Mouse (Mus musculus): ENCODE results near the gene Cntnap2. TPM values are rescaled to one million over a fixed set of nuclear protein-coding genes. Genes with fewer than 3 reads are reported as not detected.

Gene Cntnap2
- polyA plus RNA-seq, 1 experiment from 2014 or later: 0.75 TPM

DNA sequence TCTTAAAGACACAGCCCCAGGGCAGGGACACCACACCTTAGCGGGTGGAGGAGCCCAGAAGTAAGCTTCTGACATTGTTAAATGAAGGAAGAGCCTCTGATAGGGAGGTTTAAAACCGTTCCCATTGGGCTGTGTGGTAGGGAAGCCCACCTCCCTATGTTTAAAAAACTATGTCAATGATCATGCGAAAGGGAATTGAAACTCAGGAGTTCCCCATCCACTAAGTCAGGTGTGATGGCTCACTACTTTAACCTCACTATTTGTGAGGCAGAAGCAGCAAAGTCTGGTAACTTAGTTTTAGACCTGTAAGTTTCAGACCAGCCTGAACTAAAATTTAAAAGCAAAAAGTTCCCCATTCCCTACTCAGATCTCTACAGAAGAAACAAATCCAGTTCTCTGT lies 2210.3 kb downstream of the Cntnap2 start:
- WGBS: 70% methylated on average over 3 of the region's 3 CpGs
- H3K9me3 ChIP-seq (ENCODE audit: control insufficient read depth, low read length): no peaks in the 10 kb centered on the region
- no peaks in the 10 kb centered on the region for H3K36me3 ChIP-seq (ENCODE audit: control insufficient read depth, insufficient read depth, low read length)
- DNase-seq (ENCODE audit: low spot score): no peak
- H3K4me1 ChIP-seq (ENCODE audit: control insufficient read depth, insufficient read depth, low read length): no peaks in the 10 kb centered on the region
- no peak overlapping the region for H3K27ac ChIP-seq (replicated peaks; ENCODE audit: low read depth, low read length)
- no peak for ATAC-seq (ENCODE audit: insufficient number of reproducible peaks, low FRiP score, low TSS enrichment, low read depth)
- no peak overlapping the region for H3K9ac ChIP-seq (ENCODE audit: low read length)
- H3K27me3 ChIP-seq (ENCODE audit: control insufficient read depth, insufficient read depth, low read length): no peaks in the 10 kb centered on the region
- H3K4me3 ChIP-seq (ENCODE audit: low read depth, low read length): no peak overlapping the region
- H3K4me2 ChIP-seq (ENCODE audit: low read depth, severe bottlenecking): no peak overlapping the region

DNA sequence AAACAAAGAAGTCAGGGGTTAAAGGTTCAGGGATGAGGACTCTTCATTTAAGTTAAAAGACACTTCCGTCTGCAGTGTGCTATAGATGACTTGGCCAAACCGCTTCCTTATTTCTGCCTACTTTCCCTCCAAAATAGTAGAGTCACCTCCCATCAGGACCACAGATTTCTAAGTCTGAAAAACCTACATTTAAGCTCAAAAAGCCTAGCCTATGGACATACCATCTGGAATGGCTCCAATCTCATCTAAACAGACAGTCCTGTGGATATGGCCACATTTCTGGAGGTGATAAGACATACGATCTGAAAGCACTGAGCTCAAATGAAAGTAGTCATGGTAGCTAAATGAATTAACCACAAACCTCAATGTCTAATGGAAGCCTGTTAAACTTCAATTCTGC lies 2212.4 kb downstream of the Cntnap2 start:
- H3K9ac ChIP-seq (ENCODE audit: low read length): no peak overlapping the region
- H3K4me2 ChIP-seq (ENCODE audit: low read depth, severe bottlenecking): no peak overlapping the region
- H3K36me3 ChIP-seq (ENCODE audit: control insufficient read depth, insufficient read depth, low read length): no peaks in the 10 kb centered on the region
- 91% methylated on average over 3 of the region's 3 CpGs for WGBS
- DNase-seq (ENCODE audit: low spot score) (no peak), ATAC-seq (ENCODE audit: insufficient number of reproducible peaks, low FRiP score, low TSS enrichment, low read depth) (no peak)
- no peak overlapping the region for H3K4me3 ChIP-seq (ENCODE audit: low read depth, low read length)
- H3K9me3 ChIP-seq (ENCODE audit: control insufficient read depth, low read length): no peaks in the 10 kb centered on the region
- H3K4me1 ChIP-seq (ENCODE audit: control insufficient read depth, insufficient read depth, low read length): no peaks in the 10 kb centered on the region
- no peaks in the 10 kb centered on the region for H3K27me3 ChIP-seq (ENCODE audit: control insufficient read depth, insufficient read depth, low read length)
- no peak overlapping the region for H3K27ac ChIP-seq (replicated peaks; ENCODE audit: low read depth, low read length)

DNA sequence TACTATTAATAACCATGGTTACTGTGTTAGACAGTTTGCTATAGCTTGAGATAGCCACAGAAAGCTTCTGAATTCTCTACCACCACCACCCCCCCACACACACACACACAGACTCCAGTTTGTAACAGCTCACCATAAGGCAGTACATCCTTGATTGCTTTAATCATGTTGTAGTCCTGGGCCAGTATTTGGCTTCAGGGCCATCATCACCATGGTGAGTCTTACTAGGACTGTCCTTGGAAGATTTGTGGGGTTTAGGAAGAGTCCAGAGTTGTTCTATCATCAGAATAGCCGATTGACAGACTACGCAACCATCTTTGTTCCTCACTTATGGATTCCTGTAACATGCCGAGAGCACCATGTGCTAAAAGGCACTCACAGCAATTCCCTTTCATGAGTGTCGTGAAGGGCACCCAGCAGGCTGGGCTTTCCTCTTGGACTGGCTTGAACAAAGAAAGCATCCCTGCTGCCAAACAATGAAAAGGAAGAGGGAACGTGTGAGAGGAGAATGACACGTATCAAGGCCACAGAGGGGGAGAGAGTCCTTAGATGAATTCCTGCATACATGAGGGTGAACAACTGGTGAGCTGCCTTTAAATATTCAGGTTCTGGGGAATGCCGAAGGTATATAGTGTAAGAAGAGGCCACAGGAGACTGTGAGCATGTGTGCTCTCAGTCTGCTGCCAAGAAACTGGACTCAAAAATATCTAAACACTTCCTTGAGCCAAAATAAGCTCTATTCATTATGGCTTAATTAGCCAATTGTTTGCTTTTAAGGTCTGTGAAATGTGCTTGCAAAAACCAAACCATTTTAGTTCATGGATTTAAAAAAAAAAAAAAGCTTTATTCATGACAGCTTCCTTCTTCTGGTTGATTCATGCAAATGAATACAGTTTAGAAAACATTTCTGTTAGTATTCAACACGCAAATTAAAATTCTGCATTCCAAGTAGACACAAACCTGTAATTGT lies 2213.7 kb downstream of the Cntnap2 start:
- 78% methylated on average over 8 of the region's 8 CpGs for WGBS
- H3K4me3 ChIP-seq (ENCODE audit: low read depth, low read length): no peak overlapping the region
- no peaks in the 10 kb centered on the region for H3K27me3 ChIP-seq (ENCODE audit: control insufficient read depth, insufficient read depth, low read length)
- DNase-seq (ENCODE audit: low spot score): no peak
- no peaks in the 10 kb centered on the region for H3K4me1 ChIP-seq (ENCODE audit: control insufficient read depth, insufficient read depth, low read length)
- no peaks in the 10 kb centered on the region for H3K9me3 ChIP-seq (ENCODE audit: control insufficient read depth, low read length)
- H3K27ac ChIP-seq (replicated peaks; ENCODE audit: low read depth, low read length): no peak overlapping the region
- H3K36me3 ChIP-seq (ENCODE audit: control insufficient read depth, insufficient read depth, low read length): no peaks in the 10 kb centered on the region
- no peak overlapping the region for H3K4me2 ChIP-seq (ENCODE audit: low read depth, severe bottlenecking)
- no peak for ATAC-seq (ENCODE audit: insufficient number of reproducible peaks, low FRiP score, low TSS enrichment, low read depth)
- no peak overlapping the region for H3K9ac ChIP-seq (ENCODE audit: low read length)

DNA sequence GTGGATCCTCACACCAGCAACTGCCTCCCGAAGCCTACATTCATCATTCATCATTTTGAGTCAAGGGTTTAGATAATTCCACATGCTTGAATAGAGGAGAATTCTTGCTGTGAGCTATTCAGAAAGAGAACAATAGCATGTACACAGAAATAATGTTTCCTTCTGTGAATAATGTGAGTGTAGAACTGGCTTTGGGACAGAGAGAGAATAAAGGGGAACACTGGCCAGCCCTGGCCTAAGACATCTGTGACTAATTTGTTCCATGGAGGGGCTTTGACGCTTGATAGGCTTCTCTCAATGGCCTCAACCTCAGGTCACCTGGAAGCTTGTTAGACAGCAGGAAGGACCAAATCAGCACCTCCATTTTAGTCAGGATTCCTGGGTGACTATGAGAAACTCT lies 2215.9 kb downstream of the Cntnap2 start:
- Histone ChIP-seq H3K9ac (ENCODE audit: low read length) (no peak overlapping the region), H3K9me3 (ENCODE audit: control insufficient read depth, low read length) (no peaks in the 10 kb centered on the region), H3K36me3 (ENCODE audit: control insufficient read depth, insufficient read depth, low read length) (no peaks in the 10 kb centered on the region), H3K4me2 (ENCODE audit: low read depth, severe bottlenecking) (no peak overlapping the region), H3K27me3 (ENCODE audit: control insufficient read depth, insufficient read depth, low read length) (no peaks in the 10 kb centered on the region), H3K27ac (replicated peaks; ENCODE audit: low read depth, low read length) (no peak overlapping the region), H3K4me3 (ENCODE audit: low read depth, low read length) (no peak overlapping the region), H3K4me1 (ENCODE audit: control insufficient read depth, insufficient read depth, low read length) (peaks cover 6% of the 10 kb centered on the region; the same call in 1 of the 2 replicates)
- 48% methylated on average over 2 of the region's 2 CpGs for WGBS
- ATAC-seq (ENCODE audit: insufficient number of reproducible peaks, low FRiP score, low TSS enrichment, low read depth) (no peak), DNase-seq (ENCODE audit: low spot score) (no peak)

DNA sequence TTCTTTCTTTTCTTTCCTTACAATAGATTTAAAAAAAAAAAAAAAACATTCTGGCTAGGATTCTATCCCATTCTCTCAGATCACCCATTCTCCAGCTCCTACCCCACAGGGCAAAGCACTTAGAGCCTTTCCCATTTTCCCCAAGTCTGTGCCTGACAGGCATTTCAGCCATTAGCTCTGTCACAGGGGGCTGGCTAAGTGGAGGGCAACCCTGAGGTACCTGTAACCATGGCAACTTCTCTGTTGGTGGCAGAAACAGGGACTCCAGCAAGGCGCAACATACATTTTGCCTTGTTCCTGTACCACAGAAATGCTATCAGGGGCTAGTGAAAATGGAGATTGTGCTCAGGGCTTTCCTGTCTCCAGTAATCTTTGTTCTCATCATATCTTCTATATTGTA lies 2220.0 kb downstream of the Cntnap2 start:
- Histone ChIP-seq H3K4me2 (ENCODE audit: low read depth, severe bottlenecking) (no peak overlapping the region), H3K27me3 (ENCODE audit: control insufficient read depth, insufficient read depth, low read length) (no peaks in the 10 kb centered on the region), H3K27ac (replicated peaks; ENCODE audit: low read depth, low read length) (no peak overlapping the region), H3K4me1 (ENCODE audit: control insufficient read depth, insufficient read depth, low read length) (peaks cover 6% of the 10 kb centered on the region; the same call in 1 of the 2 replicates), H3K36me3 (ENCODE audit: control insufficient read depth, insufficient read depth, low read length) (no peaks in the 10 kb centered on the region), H3K4me3 (ENCODE audit: low read depth, low read length) (no peak overlapping the region), H3K9me3 (ENCODE audit: control insufficient read depth, low read length) (no peaks in the 10 kb centered on the region), H3K9ac (ENCODE audit: low read length) (no peak overlapping the region)
- ATAC-seq (ENCODE audit: insufficient number of reproducible peaks, low FRiP score, low TSS enrichment, low read depth) (peak; percentile 78; the same call in 1 of the 2 replicates), DNase-seq (ENCODE audit: low spot score) (peak; percentile 48)
- 14% methylated on average over 1 of the region's 1 CpGs for WGBS

DNA sequence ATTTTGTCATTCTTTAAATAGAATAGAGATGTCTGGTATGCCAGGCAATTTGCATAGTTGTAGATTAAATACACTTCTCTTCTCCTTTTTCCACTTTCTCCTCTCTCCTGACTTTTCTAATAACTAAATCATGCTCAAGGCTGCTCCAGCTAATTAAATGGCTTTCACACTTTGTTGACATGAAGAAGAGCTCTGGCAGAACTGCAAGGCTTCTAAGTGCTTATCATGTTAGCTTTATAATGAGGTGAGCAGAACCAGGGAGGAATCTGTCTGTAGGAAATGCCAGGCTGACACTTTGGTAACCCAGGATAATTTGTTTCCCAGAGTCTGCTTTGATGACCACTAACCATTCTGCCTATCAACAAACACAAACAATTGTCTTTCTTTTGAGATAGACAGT lies 2222.4 kb downstream of the Cntnap2 start:
- Histone ChIP-seq H3K9ac (ENCODE audit: low read length) (no peak overlapping the region), H3K4me1 (ENCODE audit: control insufficient read depth, insufficient read depth, low read length) (peaks cover 6% of the 10 kb centered on the region; the same call in 1 of the 2 replicates), H3K4me2 (ENCODE audit: low read depth, severe bottlenecking) (no peak overlapping the region), H3K27ac (replicated peaks; ENCODE audit: low read depth, low read length) (no peak overlapping the region), H3K36me3 (ENCODE audit: control insufficient read depth, insufficient read depth, low read length) (no peaks in the 10 kb centered on the region), H3K27me3 (ENCODE audit: control insufficient read depth, insufficient read depth, low read length) (no peaks in the 10 kb centered on the region), H3K4me3 (ENCODE audit: low read depth, low read length) (no peak overlapping the region), H3K9me3 (ENCODE audit: control insufficient read depth, low read length) (no peaks in the 10 kb centered on the region)
- DNase-seq (ENCODE audit: low spot score) (no peak), ATAC-seq (ENCODE audit: insufficient number of reproducible peaks, low FRiP score, low TSS enrichment, low read depth) (no peak)

DNA sequence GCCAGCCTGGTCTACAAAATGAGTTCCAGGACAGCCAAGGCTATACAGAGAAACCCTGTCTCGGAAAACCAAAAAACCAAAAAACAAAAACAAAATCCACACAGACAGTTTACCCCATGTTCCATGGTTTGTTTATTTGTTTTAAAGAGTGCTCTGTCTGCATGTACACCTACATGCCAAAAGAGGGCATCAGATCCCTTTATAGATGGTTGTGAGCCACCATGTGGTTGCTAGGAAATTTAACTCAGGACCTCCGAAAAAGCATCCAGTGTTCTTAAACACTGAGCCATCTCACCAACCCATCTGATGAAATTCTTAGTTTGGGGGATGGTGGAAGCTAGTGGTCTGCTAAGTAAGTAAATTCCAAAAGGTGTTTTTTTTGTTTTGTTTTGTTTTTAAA lies 2225.6 kb downstream of the Cntnap2 start:
- Histone ChIP-seq H3K9ac (ENCODE audit: low read length) (no peak overlapping the region), H3K36me3 (ENCODE audit: control insufficient read depth, insufficient read depth, low read length) (no peaks in the 10 kb centered on the region), H3K4me3 (ENCODE audit: low read depth, low read length) (no peak overlapping the region), H3K4me2 (ENCODE audit: low read depth, severe bottlenecking) (no peak overlapping the region), H3K4me1 (ENCODE audit: control insufficient read depth, insufficient read depth, low read length) (no peaks in the 10 kb centered on the region), H3K9me3 (ENCODE audit: control insufficient read depth, low read length) (no peaks in the 10 kb centered on the region), H3K27ac (replicated peaks; ENCODE audit: low read depth, low read length) (no peak overlapping the region), H3K27me3 (ENCODE audit: control insufficient read depth, insufficient read depth, low read length) (no peaks in the 10 kb centered on the region)
- DNase-seq (ENCODE audit: low spot score) (no peak), ATAC-seq (ENCODE audit: insufficient number of reproducible peaks, low FRiP score, low TSS enrichment, low read depth) (no peak)
- WGBS: 63% methylated on average over 2 of the region's 2 CpGs

DNA sequence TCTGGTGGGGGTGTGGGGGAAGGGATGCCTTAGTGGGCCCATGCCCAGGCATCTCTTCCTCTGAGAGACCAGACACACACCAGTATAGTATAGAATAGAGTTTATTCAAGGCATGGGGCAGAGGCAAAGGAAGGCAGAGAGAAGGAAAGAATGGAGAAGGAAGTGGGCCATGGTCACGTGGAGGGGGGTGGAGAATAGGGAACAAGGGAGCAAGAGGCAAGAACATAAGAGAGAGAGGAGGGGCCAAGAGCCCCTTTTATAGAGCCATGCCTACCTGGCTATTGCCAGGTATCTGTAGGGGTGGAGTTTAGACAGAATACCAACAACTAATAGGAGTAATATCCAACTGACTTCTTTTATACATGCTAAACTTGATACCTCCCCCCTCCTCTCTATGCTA lies 2226.6 kb downstream of the Cntnap2 start:
- 79% methylated on average over 1 of the region's 1 CpGs for WGBS
- Histone ChIP-seq H3K27me3 (ENCODE audit: control insufficient read depth, insufficient read depth, low read length) (no peaks in the 10 kb centered on the region), H3K9ac (ENCODE audit: low read length) (no peak overlapping the region), H3K27ac (replicated peaks; ENCODE audit: low read depth, low read length) (no peak overlapping the region), H3K9me3 (ENCODE audit: control insufficient read depth, low read length) (no peaks in the 10 kb centered on the region), H3K4me3 (ENCODE audit: low read depth, low read length) (no peak overlapping the region), H3K4me2 (ENCODE audit: low read depth, severe bottlenecking) (no peak overlapping the region), H3K36me3 (ENCODE audit: control insufficient read depth, insufficient read depth, low read length) (no peaks in the 10 kb centered on the region), H3K4me1 (ENCODE audit: control insufficient read depth, insufficient read depth, low read length) (no peaks in the 10 kb centered on the region)
- ATAC-seq (ENCODE audit: insufficient number of reproducible peaks, low FRiP score, low TSS enrichment, low read depth) (no peak), DNase-seq (ENCODE audit: low spot score) (no peak)
